ENCODE assay signal across 7 mouse cellular contexts in the genomic region with DNA sequence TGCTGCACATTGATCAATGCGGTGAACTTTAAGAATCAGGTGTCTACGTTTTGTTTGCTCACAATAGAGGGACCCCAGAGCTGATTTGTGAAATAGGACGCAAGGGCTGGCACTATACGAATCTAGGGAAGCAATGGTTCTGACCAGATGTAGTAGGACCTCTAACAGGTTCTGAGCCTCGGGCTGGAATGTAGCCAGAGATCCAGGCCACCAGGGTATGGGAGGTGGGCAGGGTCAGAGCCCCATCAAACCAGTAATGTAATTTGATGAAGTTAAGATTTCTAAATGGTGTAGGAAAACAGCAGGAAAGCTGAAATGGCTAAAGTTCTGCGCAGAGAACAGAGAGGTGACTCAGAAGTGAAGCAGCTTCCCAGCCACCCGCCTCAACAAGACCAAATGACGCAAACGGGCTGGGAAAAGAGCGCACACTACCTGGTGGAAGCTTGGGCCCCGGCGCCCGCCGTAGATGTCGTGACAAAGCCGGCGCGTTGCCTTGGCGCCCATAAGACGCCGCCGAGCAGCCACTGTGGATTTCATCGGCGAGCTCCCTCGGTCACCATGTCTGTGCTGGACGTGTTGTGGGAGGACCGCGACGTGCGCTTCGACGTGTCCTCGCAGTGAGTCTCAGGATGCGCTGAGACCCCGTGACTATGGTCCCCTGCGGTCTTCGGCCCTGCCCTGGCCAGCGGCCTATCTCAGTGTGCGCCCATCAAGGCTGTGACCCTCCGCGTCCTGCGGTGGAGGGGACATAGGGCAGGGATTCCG. TPM values are rescaled to one million over a fixed set of nuclear protein-coding genes. Genes with fewer than 3 reads are reported as not detected.
DNase-seq lines count a peak whose midpoint lies in the region; ATAC-seq lines count a peak whose summit lies in the region.

Bbs5 (plus strand) TSS at position 446 of the 765 bp plus-strand sequence.

- no peaks in the 10 kb centered on the region for H3K9me3 ChIP-seq in embryonic facial prominence, embryonic 10.5 days
- H3K9me3 ChIP-seq in limb, embryonic 13.5 days, result no peaks in the 10 kb centered on the region
- no peaks in the 10 kb centered on the region for H3K9me3 ChIP-seq in midbrain, embryonic 16.5 days (replicated peaks; ENCODE audit: control insufficient read depth, low read length, poor library complexity, severe bottlenecking)

- DNase-seq in adrenal gland, postnatal 14 days, result peak; percentile 96
- DNase-seq in embryonic facial prominence, embryonic 10.5 days (ENCODE audit: low spot score), result peak; percentile 92
- peak; percentile 92 to 93 for DNase-seq in heart, adult 18-20 months
- DNase-seq in kidney, adult 8-10 months, result peak; percentile 89 to 92
- peak; percentile 46 to 84 for DNase-seq in spleen, postnatal 10 days (ENCODE audit: low spot score in 2 of 2)

- peak within 1 kb of the TSS; percentile 84 for H3K27ac ChIP-seq in embryonic facial prominence, embryonic 10.5 days (replicated peaks)
- no peak within 1 kb of the TSS for H3K27ac ChIP-seq in limb, embryonic 13.5 days
- H3K27ac ChIP-seq in midbrain, embryonic 16.5 days (ENCODE audit: low read length), result 0 out of 2 replicates have a peak within 1 kb of the TSS, but pooled peaks have one; percentile 43

- 3% methylated on average over 43 of the region's 43 CpGs for WGBS in embryonic facial prominence, embryonic 10.5 days
- 3% methylated on average over 43 of the region's 43 CpGs for WGBS in limb, embryonic 13.5 days
- 3% methylated on average over 43 of the region's 43 CpGs for WGBS in midbrain, embryonic 16.5 days

- peak within 1 kb of the TSS; percentile 74 for H3K4me2 ChIP-seq in limb, embryonic 13.5 days (replicated peaks)
- peak within 1 kb of the TSS; percentile 56 for H3K4me2 ChIP-seq in midbrain, embryonic 16.5 days (ENCODE audit: low read length)

- peak; percentile 95 for ATAC-seq in limb, embryonic 13.5 days (ENCODE audit: low FRiP score, low read depth)
- peak; percentile 95 for ATAC-seq in midbrain, embryonic 16.5 days

- no peaks in the 10 kb centered on the region for H3K27me3 ChIP-seq in embryonic facial prominence, embryonic 10.5 days (replicated peaks; ENCODE audit: low read depth, poor library complexity, severe bottlenecking)
- no peaks in the 10 kb centered on the region for H3K27me3 ChIP-seq in limb, embryonic 13.5 days
- no peaks in the 10 kb centered on the region for H3K27me3 ChIP-seq in midbrain, embryonic 16.5 days (ENCODE audit: control insufficient read depth, insufficient read depth, low read depth, low read length)

- peak within 1 kb of the TSS; percentile 83 for H3K9ac ChIP-seq in limb, embryonic 13.5 days
- H3K9ac ChIP-seq in midbrain, embryonic 16.5 days (ENCODE audit: low read depth, low read length), result peak within 1 kb of the TSS; percentile 78

- peak within 1 kb of the TSS; percentile 94 for H3K4me3 ChIP-seq in embryonic facial prominence, embryonic 10.5 days
- H3K4me3 ChIP-seq in limb, embryonic 13.5 days, result peak within 1 kb of the TSS; percentile 92
- H3K4me3 ChIP-seq in midbrain, embryonic 16.5 days (ENCODE audit: low read depth, low read length), result peak within 1 kb of the TSS; percentile 70

- peaks cover 10% of the 10 kb centered on the region for H3K4me1 ChIP-seq in embryonic facial prominence, embryonic 10.5 days
- peaks cover 6% of the 10 kb centered on the region; the same call in 1 of the 2 replicates for H3K4me1 ChIP-seq in limb, embryonic 13.5 days
- H3K4me1 ChIP-seq in midbrain, embryonic 16.5 days (ENCODE audit: control insufficient read depth, insufficient read depth, low read length), result peaks cover 9% of the 10 kb centered on the region

- 0 out of 2 replicates have a peak, but pooled peaks cover 4% of the 10 kb centered on the region for H3K36me3 ChIP-seq in embryonic facial prominence, embryonic 10.5 days (replicated peaks)
- peaks cover 3% of the 10 kb centered on the region; the same call in 1 of the 2 replicates for H3K36me3 ChIP-seq in limb, embryonic 13.5 days
- no peaks in the 10 kb centered on the region for H3K36me3 ChIP-seq in midbrain, embryonic 16.5 days (ENCODE audit: control insufficient read depth, insufficient read depth, low read length)

RNA-seq across cellular contexts. Expression of gene Bbs5, which starts in this region (rescaled TPM):
- 5.1 and 9.4 TPM in 2 replicates for total RNA-seq in adrenal gland, postnatal 14 days (2021)
- polyA plus RNA-seq in embryonic facial prominence, embryonic 10.5 days (2016; fragmentation: Nextera tagmentation; extraction: Ambion mirVana), result 12.5 and 19.3 TPM in 2 replicates
- 1 to 10 TPM; 4.3 to 4.4 TPM for total RNA-seq in heart, adult 18-20 months (2021)
- polyA plus RNA-seq in limb, embryonic 13.5 days (2015; fragmentation: Nextera tagmentation; extraction: Ambion mirVana), result 20.5 and 21.6 TPM in 2 replicates
- 30.1 and 31.5 TPM in 2 replicates for polyA plus RNA-seq in midbrain, embryonic 16.5 days (2015; fragmentation: Nextera tagmentation; extraction: Ambion mirVana)
